Mouse (Mus musculus): ENCODE measurements around the gene Prr14.
"Not testable (repeated sequence)": the region's sequence is repeated elsewhere in the genome, so short reads cannot be mapped to it uniquely, and the experiment has no call there.

Gene Prr14

DNA sequence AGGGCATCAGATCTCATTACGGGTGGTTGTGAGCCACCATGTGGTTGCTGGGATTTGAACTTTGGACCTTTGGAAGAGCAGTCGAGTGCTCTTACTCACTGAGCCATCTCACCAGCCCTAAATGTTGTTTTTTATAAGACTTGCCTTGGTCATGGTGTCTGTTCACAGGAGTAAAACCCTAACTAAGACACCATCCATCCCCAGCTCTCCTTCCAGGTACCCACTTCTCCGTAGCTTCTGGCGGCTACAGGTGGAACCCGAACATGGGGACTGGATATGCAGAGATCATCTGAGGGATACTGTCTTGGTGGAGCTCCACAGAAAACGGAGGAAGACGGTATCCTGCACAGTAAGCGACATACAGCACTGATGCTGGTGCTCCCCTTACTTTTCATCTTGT is at the start of gene Prr14:
TSS of gene Prr14 (plus strand) at position 301 of the 400 bp plus-strand sequence.
- not testable (repeated sequence) for ATAC-seq (ENCODE audit: low TSS enrichment)

DNA sequence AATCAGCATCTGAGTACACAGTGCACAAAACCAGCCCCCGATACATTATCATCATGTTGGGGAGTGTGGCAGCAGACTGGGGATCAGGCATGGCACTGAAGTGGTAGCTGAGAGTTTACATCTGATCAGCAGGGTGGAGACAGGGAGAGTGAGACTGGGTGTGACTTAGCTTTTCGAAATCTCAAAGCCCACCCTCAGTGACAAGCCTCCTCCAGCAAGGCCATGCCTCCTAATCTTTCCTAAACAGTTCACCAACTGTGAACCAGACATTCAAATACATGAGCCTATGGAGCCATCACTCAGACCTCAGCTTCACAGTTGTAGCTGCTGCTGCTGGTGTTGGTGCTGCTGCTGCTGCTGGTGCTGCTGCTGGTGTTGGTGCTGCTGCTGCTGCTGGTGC is 48.0 kb upstream of the Prr14 start:
- ATAC-seq (ENCODE audit: low TSS enrichment): no peak

DNA sequence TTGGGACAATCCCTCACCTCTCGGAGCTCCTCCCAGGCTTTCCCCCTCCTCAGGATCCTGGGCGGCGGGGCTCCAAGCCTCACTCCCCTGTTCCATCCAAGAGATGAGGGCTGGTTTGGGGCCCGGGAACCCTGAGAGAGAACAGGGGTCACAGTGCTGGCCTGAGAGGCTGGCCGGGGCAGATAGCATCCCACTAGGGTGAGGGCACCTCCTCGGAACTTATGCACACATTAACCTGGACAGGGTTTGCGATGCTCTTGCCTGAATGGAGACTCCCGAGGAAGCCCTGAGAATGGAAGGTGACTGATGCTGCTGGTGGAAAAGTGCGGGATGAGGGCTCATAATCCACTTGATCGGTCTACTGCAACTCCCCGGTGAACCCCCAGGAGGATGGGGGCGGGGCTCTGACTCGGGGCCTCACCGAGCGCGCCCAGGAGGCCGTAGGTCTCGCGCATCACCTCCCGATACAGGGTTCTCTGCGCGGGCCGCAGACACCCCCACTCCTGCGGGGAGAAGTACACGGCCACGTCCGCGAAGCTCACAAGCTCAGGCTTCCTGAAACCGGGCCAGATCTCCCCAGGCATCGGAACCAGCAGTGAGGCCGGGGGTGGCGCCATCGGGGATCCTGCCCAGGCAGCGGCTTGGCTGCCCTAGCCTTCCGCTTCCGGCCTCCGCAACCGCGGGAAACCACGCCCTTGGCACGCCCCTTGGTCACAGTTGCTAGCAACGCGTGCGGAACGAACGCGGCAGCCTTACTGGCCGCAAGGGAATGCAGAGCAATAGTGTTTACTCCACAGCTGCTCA is 37.8 kb upstream of the Prr14 start, which contains the start of gene Zfp688:
TSS of gene Zfp688 (minus strand) at position 681 of the 804 bp plus-strand sequence.
- peak; percentile 91 for ATAC-seq (ENCODE audit: low TSS enrichment)

DNA sequence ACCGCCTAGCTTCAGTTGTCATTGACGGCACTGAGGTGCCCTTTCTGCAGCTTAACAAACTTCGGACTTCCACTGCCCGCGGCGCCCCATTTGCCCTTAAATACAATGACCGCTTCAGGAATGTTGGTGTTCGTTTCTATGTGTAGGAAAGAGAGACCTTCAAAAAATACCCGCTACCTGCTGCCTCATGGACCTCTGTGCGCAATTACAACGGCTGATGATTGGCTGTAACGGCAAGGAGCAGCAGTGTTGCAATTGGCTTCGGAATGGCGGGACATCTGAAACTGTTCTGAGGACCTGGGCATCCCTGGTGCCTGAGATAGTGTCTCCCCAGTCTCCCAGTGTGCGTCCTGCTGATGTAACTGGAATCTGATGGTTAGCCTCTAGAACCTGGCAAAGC is 37.2 kb upstream of the Prr14 start:
- peak; percentile 88; the same call in 1 of the 2 replicates for ATAC-seq (ENCODE audit: low TSS enrichment)

DNA sequence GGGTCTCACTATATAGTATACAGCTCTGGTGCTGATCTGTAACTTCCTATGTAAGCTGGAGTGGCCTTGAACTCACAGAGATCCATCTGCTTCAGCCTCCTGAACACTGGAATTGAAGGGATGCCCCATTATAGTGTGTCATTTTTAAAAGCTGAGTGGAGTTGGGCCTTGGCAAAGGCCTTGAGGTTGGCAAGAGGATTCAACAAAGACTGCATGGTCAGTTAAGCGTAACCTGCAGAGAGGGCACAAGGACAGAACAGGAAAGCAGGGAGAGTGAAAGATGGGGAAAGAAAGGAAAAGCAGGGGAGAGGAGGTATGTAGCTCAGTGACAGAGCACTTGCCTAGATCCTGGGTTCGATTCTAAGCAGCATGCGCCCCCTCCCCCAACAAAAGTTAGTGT is 34.1 kb upstream of the Prr14 start:
- ATAC-seq (ENCODE audit: low TSS enrichment): no peak

DNA sequence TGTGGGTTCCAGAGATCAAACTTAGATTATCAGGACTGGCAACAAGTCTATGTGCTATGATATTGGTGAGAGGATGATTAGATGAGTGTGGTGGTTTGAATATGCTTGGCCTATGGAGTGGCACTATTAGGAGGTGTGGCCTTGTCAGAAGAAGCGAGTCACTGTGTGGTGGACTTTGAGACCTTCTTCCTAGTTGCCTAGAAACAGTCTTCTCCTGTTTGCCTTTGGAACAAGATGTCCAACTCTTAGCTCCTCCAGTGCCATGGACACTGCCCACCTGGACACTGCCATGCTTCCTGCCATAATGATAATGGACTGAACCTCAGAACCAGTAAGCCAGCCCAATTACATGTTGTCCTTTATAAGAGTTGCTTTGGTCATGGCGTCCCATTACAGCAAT is 33.5 kb upstream of the Prr14 start:
- ATAC-seq (ENCODE audit: low TSS enrichment): no peak

DNA sequence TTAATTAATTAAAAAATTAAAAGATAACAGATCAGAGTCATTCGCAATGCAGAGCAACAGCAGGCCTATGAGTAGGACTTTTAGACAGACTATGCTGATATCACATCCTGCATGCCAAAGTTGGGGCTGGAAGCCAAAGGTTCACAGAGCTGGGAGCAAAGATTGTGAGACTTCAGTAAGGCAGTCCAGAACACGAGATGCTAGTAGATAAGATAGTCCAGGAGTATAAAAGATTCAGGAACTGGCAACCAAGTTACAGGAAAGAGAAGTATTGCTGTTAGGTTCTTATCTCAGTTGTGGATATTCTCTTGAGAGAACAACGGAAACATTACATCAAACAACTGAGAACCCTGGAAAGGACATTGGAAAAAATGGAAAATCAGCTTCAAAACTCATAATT is 33.1 kb upstream of the Prr14 start:
- ATAC-seq (ENCODE audit: low TSS enrichment): no peak

DNA sequence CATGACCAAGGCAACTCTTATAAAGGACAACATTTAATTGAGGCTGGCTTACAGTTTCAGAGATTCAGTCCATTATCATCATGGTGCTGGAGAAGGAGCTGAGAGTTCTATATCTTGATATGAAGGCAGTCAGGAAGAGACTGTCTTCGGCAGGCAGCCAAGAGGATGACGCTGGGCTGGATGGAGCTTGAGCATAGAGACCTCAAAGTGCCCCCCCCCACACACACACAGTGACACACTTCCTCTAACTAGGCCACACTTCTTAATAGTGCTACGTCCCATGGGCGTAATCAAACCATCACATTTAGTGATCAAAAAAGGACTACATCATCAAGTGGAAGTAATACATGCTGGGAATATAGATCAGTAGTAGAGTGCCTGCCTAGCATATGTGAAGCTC is 24.2 kb upstream of the Prr14 start:
- ATAC-seq (ENCODE audit: low TSS enrichment): no peak

DNA sequence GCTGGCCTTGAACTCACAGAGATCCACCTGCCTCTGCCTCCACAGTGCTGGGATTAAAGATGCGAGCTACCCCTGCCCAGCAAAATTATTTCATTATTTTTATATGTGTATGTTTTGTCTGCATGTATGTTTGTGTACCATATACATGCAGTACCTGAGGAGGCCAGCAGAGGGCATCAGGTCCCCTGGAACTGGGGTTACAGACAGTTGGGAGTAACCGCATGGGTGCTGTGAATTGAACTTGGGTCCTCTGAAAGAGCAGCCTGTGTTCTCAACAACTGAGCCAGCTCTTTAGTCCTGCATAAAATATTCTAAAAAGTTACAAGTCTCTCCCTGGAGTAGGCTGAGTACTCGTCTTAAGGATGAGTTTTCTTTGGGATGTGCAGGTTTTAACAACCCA is 21.7 kb upstream of the Prr14 start:
- ATAC-seq (ENCODE audit: low TSS enrichment): no peak

DNA sequence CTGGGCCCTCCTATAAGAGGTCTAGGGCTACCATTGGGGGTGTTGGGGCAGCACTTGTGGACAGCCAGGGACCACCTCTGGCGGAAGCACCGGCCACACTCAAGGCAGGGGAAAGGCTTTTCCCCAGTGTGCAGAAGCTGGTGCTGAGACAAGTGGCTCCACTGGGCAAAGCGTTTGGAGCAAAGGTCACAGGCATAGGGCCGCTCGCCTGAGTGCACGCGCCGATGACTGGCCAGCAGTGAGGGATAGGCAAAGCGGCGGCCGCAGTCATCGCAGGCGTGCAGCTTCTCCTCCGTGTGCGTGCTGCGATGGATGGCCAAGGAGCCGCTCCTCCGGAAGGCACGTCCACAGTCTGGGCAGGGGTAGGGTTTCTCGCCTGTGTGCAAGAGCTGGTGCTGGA is 15.4 kb upstream of the Prr14 start:
- ATAC-seq (ENCODE audit: low TSS enrichment): no peak

DNA sequence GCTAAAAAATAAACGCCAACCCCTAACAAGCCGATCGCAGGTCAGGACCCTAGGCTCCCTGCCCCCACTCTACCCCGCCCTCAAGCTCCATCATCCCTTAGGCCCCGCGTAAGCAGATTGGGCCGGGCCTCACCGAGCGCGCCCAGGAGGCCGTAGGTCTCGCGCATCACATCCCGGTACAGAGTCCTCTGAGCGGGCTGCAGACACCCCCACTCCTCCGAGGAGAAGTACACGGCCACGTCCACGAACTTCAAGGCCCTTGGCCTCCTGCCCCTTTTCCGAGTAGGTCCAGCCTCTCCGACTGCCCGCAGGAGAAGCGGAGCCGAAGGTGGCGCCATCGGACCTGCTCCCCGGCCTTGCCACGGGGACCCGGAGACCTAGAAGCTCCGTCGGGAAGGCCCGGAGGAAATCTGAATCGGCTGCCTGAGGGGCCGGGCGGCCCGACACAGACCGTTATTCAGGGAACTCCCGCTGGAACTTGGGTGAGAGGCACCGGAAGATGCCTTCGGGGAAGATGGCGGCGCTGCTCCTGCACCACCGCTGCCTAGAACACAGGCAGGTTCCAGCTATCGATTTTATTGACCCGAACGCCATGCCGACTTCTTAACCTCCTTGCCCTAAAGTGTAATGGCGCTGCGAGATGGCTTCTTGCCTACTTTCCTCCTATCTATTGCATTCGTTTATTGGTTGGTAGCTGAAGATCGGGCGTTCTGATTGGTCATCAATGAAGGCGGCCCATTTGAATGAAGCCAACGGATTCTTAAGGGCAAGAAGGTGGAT is 10.7 kb upstream of the Prr14 start, which contains the start of gene Zfp689:
TSS of gene Zfp689 (minus strand) at position 638 of the 780 bp plus-strand sequence.
- peak; percentile 82 for ATAC-seq (ENCODE audit: low TSS enrichment)

DNA sequence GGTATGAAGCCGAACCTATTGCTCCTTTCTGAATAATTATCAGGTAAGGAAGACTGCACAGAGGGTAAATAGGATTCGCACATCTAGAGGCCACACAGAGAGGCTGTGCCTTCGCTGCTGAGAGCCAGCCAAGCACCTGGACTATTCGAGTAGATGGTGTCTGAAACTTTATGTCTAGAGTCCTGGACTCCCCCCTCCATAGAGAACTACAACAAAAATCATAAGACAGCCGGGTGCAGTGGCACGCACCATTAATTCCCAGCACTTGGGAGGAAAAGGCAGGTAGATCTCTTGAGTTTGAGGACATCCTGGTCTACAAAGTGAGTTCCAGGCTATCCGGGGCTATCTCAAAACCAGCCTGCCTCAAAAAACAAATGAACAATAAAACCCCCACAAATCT is 9.4 kb upstream of the Prr14 start:
- no peak for ATAC-seq (ENCODE audit: low TSS enrichment)

DNA sequence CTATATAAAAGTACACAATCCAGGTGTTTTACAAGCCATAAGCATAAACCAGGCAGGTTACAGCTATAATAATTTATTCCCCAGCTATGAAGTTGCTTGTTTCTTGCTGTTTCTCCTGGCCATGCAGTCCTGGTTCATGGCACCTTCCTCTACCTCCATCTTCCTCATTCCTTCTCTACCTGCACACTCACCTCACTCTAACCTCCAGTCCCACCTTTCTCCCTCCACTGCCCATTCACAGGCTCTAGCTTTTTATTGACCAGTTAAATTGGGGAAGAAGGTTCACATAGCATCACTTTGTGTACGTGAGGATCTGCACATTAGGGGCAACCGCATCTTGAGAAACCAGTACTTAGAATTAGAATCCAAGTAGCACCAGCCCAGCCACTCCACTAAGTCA is 6.4 kb upstream of the Prr14 start:
- no peak for ATAC-seq (ENCODE audit: low TSS enrichment)

DNA sequence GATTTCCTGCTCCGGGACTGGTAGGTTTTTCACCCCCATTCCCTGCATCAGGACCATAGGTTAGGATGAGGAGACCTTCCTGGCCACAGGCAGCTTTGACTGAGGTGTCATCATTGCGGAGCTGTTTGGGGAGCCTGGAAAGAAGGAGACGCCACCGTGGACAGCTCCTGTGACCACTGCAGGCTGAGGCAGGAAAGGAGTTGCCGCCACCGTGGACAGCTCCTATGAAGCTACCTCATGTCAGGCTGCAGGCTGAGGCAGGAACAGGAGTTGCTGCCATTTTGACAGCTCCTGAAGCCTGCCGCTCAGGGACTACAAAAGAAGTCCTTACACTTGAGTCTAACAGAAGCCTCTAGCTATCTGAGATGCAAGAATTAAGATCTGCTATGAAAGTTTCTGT is 4.5 kb upstream of the Prr14 start:
- no peak for ATAC-seq (ENCODE audit: low TSS enrichment)

DNA sequence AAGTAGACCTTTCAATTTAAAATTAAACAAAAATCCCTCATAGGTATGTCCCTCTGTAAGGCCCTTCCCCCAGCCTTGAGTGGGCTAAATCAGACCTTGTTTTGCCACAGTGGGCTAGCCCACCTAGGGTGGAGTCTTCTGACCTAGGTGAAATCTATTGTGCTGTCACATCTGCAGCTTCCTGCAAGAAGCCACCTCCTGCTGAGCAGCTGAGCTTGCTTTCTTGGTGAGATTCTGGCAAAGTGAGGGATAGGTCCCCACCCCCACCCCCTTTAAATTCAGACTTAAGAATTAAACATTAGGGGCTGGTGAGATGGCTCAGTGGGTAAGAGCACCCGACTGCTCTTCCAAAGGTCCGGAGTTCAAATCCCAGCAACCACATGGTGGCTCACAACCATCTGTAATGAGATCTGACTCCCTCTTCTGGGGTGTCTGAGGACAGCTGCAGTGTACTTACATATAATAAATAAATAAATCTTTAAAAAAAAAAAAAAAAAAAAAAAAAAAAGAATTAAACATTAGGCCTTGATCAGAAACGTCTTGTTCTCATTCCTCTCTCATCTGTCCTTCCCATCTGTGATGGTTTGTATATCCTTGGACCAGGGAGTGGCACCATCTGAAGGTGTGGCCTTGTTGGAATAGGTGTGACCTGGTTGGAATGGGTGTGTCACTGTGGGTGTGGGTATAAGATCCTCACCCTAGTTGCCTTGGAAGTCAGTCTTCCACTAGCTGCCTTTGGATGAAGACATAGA is 864 bp upstream of the Prr14 start:
- ATAC-seq (ENCODE audit: low TSS enrichment): not testable (repeated sequence)

DNA sequence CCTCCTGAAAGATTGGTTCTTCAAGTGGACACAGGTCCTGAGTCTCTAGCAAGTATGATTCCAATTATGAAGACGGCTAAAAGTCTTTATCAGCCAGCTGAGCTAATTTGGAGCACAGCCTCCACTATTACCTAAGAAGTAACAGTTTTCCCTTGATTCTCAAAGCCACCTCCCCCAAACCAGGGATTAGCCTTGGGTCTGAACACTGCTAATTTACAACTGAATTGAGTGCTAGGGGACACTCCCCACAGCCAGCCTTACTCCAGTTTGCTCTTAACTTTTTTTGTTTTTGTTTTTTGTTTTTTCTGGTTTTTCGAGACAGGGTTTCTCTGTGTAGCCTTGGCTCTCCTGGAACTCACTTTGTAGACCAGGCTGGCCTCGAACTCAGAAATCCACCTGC is 5.8 kb downstream of the Prr14 start:
- ATAC-seq (ENCODE audit: low TSS enrichment): no peak

DNA sequence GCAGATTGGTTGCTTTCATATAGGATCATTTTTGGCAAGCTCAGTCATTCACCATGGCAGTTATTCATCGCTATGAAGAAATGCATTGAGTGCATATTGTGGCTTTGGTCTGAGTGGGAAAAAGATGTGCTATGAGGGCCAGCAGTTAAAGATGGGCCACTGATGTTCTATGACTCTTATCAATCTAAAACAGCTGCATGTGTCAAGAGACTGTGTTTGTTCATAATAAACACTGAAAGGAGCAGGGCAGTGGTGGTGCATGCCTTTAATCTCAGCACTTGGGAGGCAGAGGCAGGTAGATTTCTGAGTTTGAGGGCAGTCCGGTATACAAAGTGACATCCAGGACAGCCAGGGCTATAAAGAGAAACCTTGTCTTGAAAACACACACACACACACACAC is 6.3 kb downstream of the Prr14 start:
- not testable (repeated sequence) for ATAC-seq (ENCODE audit: low TSS enrichment)

DNA sequence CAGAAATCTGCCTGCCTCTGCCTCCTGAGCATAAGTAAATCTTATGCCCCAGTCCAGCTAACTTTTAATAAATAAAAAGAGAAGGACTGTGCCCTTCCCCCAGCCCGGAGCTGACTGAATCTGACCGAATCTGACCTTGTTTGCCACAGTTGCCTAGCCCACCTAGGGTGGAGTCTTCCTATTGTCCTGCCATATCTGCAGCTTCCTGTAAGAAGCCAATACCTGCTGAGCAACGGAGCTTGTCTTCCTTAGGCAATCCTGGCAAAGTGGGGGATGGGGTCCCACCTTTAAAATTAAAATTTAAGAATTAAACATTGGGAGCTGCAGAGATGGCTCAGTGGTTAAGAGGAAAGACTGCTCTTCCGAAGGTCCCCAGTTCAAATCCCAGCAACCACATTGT is 7.2 kb downstream of the Prr14 start:
- no peak for ATAC-seq (ENCODE audit: low TSS enrichment)

DNA sequence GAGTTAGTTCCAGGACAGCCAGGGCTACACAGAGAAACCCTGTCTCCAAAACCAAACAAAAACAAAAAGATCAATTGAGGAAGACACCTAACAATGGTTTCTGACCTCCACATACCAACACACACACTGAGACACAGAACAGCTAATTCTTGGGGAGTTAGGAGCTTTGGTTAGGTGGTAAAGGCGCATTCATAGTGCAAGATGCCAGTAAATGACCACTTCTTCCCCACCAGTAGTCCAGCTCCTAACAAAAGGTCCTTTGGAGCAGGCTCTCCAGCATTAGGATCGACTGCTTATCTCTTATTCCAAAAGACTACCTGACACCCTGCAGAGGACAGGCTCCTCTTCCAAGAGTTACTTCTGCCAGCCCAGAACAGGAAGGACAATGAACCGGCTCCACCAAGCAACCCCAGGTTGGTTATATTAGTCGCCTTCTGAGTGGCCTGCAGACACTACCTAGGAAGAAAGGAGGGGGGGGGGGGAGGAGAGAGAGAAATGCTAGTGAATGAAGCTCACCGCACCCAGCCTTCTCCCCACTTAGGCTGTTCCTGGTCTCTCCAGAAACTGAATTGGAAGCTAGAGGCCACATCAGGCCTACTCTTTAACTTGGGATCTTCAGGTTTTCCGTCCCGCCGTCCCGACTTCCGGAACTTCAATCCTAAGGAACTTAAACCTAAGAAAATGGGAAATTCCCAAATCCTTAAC is 10.8 kb downstream of the Prr14 start:
- ATAC-seq (ENCODE audit: low TSS enrichment): peak; percentile 10; the same call in 1 of the 2 replicates

DNA sequence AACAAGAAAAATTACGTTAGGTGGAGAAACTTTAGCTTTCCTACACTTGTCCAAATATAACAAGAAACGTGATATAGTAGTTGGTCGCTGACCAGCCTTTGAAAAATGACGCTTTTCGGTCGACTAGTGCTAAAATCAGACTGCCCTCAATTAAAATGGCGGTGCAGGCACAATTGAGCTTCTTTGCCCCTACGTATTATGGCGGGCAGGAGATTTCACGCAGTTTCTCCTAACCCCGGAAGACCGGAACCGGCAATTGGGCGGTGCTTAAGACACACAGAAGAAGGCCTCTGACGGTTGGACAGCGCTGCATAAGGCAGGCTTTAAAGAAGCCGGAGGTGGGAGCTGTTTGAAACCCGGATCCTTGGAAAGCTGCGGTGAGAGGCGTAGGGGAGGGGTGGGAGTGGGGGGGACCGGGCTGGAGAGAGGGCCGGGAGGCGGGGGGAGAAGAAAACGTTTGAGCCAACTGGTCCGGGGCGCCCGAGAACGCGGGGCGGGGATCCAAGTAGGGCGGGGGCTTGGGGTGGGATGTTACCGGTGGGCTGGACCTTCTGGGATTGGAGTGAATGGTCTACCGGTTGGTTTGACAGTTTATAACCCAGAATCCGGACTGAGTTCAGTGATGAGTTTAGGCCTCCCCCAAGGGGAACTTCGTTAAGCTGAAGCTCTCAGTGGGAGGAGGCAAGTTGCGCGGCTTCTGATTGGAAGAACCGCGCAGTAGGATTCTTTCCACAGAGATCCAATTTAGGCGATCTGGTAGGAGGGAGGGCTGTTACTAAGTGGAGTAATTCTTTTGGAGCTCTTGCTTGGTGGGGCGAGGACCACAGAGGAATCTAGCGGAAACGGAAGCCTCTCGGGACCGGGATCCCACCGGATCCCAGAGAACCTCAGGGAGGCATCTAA is 11.6 kb downstream of the Prr14 start:
- peak; percentile 87 for ATAC-seq (ENCODE audit: low TSS enrichment)

DNA sequence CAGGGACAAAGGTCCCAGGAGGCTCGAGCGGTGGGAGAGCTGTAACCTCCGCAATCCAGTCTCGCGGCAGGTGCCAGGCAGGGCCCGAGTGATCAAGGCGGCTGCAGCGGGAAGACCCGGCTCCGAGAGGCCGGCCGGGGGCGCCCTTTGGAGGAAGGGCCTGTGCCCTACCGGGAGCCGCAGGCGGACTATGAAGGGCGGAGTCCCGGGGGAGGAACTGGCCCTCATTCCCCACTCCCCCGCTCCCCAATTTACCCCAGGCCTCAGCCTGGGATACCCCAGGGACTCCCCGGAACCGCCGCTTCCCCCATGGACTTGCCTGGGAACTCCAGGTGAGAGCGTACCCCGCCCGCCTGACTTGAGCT is 12.2 kb downstream of the Prr14 start:
- peak; percentile 17; the same call in 1 of the 2 replicates for ATAC-seq (ENCODE audit: low TSS enrichment)
